Mouse (Mus musculus): ENCODE results near the gene Olfr639. TPM values are rescaled to one million over a fixed set of nuclear protein-coding genes. Genes with fewer than 3 reads are reported as not detected.
"Not testable (repeated sequence)": the region's sequence is repeated elsewhere in the genome, so short reads cannot be mapped to it uniquely, and the experiment has no call there.

Olfr639 gene
- polyA plus RNA-seq, 1 experiment from 2014 or later = not detected

GRCm38 (mm10) chr7:103970852-103971251 is 46.3 kb downstream of the Olfr639 start, which contains the start of gene Olfr635:
Gene Olfr635, plus strand, starts transcription at chr7:103971152.
- H3K9ac ChIP-seq = no peak within 1 kb of the TSS
- WGBS = 71% methylated on average over 1 of the region's 1 CpGs
- H3K4me3 ChIP-seq = no peak within 1 kb of the TSS
- no peak within 1 kb of the TSS for H3K27ac ChIP-seq
- ATAC-seq (ENCODE audit: low FRiP score, low read depth) = no peak
- no peaks in the 10 kb centered on the region for H3K36me3 ChIP-seq
- no peaks in the 10 kb centered on the region for H3K4me1 ChIP-seq
- no peaks in the 10 kb centered on the region for H3K9me3 ChIP-seq
- H3K27me3 ChIP-seq = no peaks in the 10 kb centered on the region
- no peak within 1 kb of the TSS for H3K4me2 ChIP-seq (replicated peaks)

GRCm38 (mm10) chr7:103966873-103967272 is 50.2 kb downstream of the Olfr639 start:
- H3K4me2 ChIP-seq (replicated peaks); H3K27ac ChIP-seq; H3K4me1 ChIP-seq; H3K9ac ChIP-seq; H3K9me3 ChIP-seq; ATAC-seq (ENCODE audit: low FRiP score, low read depth); H3K4me3 ChIP-seq; H3K27me3 ChIP-seq; H3K36me3 ChIP-seq: not testable (repeated sequence)
- WGBS = 94% methylated on average over 22 of the region's 22 CpGs

Other genes starting within 250 kb of the Olfr639 start
- gene Olfr69, start 245.7 kb downstream of the Olfr639 start, polyA plus RNA-seq (2015; fragmentation: Nextera tagmentation; extraction: Ambion mirVana) = not detected in 2 replicates
- not detected in 2 replicates for gene Olfr68, start 237.6 kb downstream of the Olfr639 start, polyA plus RNA-seq (2015; fragmentation: Nextera tagmentation; extraction: Ambion mirVana)
- gene Olfr67, start 225.5 kb downstream of the Olfr639 start, polyA plus RNA-seq (2015; fragmentation: Nextera tagmentation; extraction: Ambion mirVana) = not detected in 2 replicates
- gene Hbb-bt, start 203.3 kb downstream of the Olfr639 start, polyA plus RNA-seq (2015; fragmentation: Nextera tagmentation; extraction: Ambion mirVana) = 1,810 and 1,860 TPM in 2 replicates
- 3,715 and 3,820 TPM in 2 replicates for gene Hbb-bs, start 189.2 kb downstream of the Olfr639 start, polyA plus RNA-seq (2015; fragmentation: Nextera tagmentation; extraction: Ambion mirVana)
- not detected in 2 replicates for gene Hbb-bh2, start 176.8 kb downstream of the Olfr639 start, polyA plus RNA-seq (2015; fragmentation: Nextera tagmentation; extraction: Ambion mirVana)
- gene Hbb-bh1, start 174.1 kb downstream of the Olfr639 start, polyA plus RNA-seq (2015; fragmentation: Nextera tagmentation; extraction: Ambion mirVana) = 61.1 and 82.5 TPM in 2 replicates
- gene Hbb-y, start 164.1 kb downstream of the Olfr639 start, polyA plus RNA-seq (2015; fragmentation: Nextera tagmentation; extraction: Ambion mirVana) = 6,754 and 6,825 TPM in 2 replicates
- not detected in 2 replicates for gene Olfr66, start 131.1 kb downstream of the Olfr639 start, polyA plus RNA-seq (2015; fragmentation: Nextera tagmentation; extraction: Ambion mirVana)
- not detected in 2 replicates for gene Olfr64, start 122.8 kb downstream of the Olfr639 start, polyA plus RNA-seq (2015; fragmentation: Nextera tagmentation; extraction: Ambion mirVana)
- gene Olfr65, start 113.8 kb downstream of the Olfr639 start, polyA plus RNA-seq (2015; fragmentation: Nextera tagmentation; extraction: Ambion mirVana) = not detected in 2 replicates
- gene Olfr631, start 88.5 kb downstream of the Olfr639 start, polyA plus RNA-seq (2015; fragmentation: Nextera tagmentation; extraction: Ambion mirVana) = not detected in 2 replicates
- not detected in 2 replicates for gene Olfr632, start 83.0 kb downstream of the Olfr639 start, polyA plus RNA-seq (2015; fragmentation: Nextera tagmentation; extraction: Ambion mirVana)
- not detected in 2 replicates for gene Olfr633, start 72.9 kb downstream of the Olfr639 start, polyA plus RNA-seq (2015; fragmentation: Nextera tagmentation; extraction: Ambion mirVana)
- gene Olfr635, start 46.2 kb downstream of the Olfr639 start, polyA plus RNA-seq (2015; fragmentation: Nextera tagmentation; extraction: Ambion mirVana) = not detected in 2 replicates
- not detected in 2 replicates for gene Olfr638, start 18.6 kb downstream of the Olfr639 start, polyA plus RNA-seq (2015; fragmentation: Nextera tagmentation; extraction: Ambion mirVana)
- gene Olfr640, start 8.3 kb upstream of the Olfr639 start, polyA plus RNA-seq (2015; fragmentation: Nextera tagmentation; extraction: Ambion mirVana) = not detected in 2 replicates
- gene Olfr641, start 18.1 kb upstream of the Olfr639 start, polyA plus RNA-seq (2015; fragmentation: Nextera tagmentation; extraction: Ambion mirVana) = not detected in 2 replicates
- not detected in 2 replicates for gene Olfr642, start 35.4 kb upstream of the Olfr639 start, polyA plus RNA-seq (2015; fragmentation: Nextera tagmentation; extraction: Ambion mirVana)
- gene 4930516K23Rik, start 44.1 kb upstream of the Olfr639 start, polyA plus RNA-seq (2015; fragmentation: Nextera tagmentation; extraction: Ambion mirVana) = not detected in 2 replicates
- 0.05 TPM in 1 of 2 replicates, not detected in the other for gene Olfr644, start 54.6 kb upstream of the Olfr639 start, polyA plus RNA-seq (2015; fragmentation: Nextera tagmentation; extraction: Ambion mirVana)
- gene Olfr645, start 68.2 kb upstream of the Olfr639 start, polyA plus RNA-seq (2015; fragmentation: Nextera tagmentation; extraction: Ambion mirVana) = not detected in 2 replicates
- not detected in 2 replicates for gene Olfr646, start 87.6 kb upstream of the Olfr639 start, polyA plus RNA-seq (2015; fragmentation: Nextera tagmentation; extraction: Ambion mirVana)
- gene Ubqln5, start 112.5 kb upstream of the Olfr639 start, polyA plus RNA-seq (2015; fragmentation: Nextera tagmentation; extraction: Ambion mirVana) = not detected in 2 replicates
- not detected in 2 replicates for gene Olfr643, start 120.1 kb upstream of the Olfr639 start, polyA plus RNA-seq (2015; fragmentation: Nextera tagmentation; extraction: Ambion mirVana)
- not detected in 2 replicates for gene Ubqln3, start 126.0 kb upstream of the Olfr639 start, polyA plus RNA-seq (2015; fragmentation: Nextera tagmentation; extraction: Ambion mirVana)
- gene Ubqlnl, start 133.3 kb upstream of the Olfr639 start, polyA plus RNA-seq (2015; fragmentation: Nextera tagmentation; extraction: Ambion mirVana) = not detected in 2 replicates
- not detected in 2 replicates for gene Olfm5, start 147.5 kb upstream of the Olfr639 start, polyA plus RNA-seq (2015; fragmentation: Nextera tagmentation; extraction: Ambion mirVana)
- 0.13 and 0.22 TPM in 2 replicates for gene Olfr648, start 166.1 kb upstream of the Olfr639 start, polyA plus RNA-seq (2015; fragmentation: Nextera tagmentation; extraction: Ambion mirVana)
- not detected in 2 replicates for gene Olfr649, start 178.7 kb upstream of the Olfr639 start, polyA plus RNA-seq (2015; fragmentation: Nextera tagmentation; extraction: Ambion mirVana)
- 1.1 and 1.4 TPM in 2 replicates for gene Trim6, start 201.5 kb upstream of the Olfr639 start, polyA plus RNA-seq (2015; fragmentation: Nextera tagmentation; extraction: Ambion mirVana)
- gene Trim34a, start 227.2 kb upstream of the Olfr639 start, polyA plus RNA-seq (2015; fragmentation: Nextera tagmentation; extraction: Ambion mirVana) = 1.4 TPM in 2 replicates

All from limb, embryonic 13.5 days (tissue).